Mouse (Mus musculus): ENCODE results near the gene Oasl2.
"Not testable (repeated sequence)": the region's sequence is repeated elsewhere in the genome, so short reads cannot be mapped to it uniquely, and the experiment has no call there.

Oasl2 gene

DNA sequence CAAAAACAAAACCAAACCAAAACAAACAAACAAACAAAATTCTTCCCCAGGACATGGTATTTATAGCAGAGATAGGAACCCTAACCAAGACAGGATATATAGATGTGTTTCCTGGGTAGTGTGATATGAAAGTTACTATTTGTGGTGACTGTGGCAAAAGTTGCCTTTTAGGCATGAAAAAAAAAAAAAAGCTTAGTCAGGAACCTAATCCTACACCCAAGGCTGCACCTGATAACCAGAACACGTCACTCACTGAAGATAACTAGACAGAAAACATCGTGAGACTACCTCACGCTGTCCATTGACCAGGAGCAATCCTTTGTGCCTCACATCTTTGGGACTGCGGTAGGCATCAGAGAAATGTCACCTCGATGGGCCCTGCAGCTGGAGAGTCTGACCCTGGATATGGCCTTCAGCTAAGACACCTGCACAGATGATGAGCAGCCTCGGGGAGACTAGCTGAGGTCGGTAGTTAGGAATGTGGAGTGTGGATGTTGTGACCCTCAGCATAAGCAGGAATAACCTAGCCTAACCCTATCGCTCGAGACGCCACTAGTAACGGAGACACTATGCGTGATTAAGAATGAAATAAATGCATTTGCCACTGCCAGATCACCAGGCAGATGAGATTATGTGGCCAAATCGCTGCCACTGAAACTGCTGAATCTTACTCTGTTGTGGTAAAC lies at the start of gene Oasl2:
Gene Oasl2 (plus strand): TSS at position 249 of the 686 bp plus-strand sequence.
- DNase-seq = no peak

DNA sequence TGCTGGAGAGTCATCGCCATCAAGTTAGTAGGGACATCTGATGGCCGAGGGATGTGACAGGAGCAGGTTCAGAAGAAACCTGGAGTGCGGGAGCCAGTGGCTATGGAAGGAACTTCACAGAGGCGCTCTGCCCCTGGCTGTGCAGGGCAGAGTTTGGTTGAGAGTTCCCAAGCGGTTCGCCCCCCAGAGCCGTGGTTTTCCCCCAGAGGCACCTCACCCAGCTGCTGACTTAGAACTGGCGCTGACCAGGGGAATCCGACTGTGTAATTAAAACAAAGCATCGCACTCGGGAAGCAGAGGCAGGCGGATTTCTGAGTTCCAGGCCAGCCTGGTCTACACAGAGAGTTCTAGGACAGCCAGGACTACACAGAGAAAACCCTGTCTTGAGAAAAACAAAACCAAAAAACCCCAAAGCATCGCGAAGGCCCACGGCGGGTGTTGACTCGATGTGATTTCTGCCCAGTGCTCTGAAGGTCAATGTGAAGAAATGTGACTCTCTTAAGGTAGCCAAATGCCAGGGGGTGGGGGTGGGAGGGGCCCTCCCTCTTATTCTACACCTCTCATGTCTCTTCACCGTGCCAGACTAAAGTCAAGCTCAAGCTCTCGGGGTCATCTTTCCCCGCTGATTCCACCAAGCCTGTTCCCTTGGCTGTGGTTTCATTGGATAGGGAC lies 45.0 kb upstream of the Oasl2 start:
- no peak for DNase-seq

DNA sequence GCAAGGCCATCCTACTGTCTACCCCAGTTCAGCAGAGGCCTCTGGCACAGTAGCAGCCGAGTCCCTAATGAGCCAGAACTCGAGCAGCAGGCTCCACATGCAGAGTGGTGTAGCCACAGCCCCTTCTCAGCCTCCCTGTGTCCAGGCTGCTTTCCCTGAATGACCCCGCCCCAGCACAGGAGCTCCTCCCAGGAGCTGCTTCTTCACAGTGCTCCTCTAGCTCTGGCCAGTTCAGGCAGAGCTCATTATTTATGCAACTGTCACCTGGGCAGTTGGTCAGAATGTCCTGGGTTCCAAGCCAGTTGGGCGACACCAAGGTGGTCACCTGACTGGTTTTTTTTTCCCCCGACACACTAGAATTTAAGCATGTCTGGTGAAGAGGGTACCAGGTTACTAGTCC lies 43.4 kb upstream of the Oasl2 start, which contains the start of gene 4930519G04Rik:
Gene 4930519G04Rik (plus strand): TSS at position 301 of the 400 bp plus-strand sequence.
- not testable (repeated sequence) for DNase-seq

DNA sequence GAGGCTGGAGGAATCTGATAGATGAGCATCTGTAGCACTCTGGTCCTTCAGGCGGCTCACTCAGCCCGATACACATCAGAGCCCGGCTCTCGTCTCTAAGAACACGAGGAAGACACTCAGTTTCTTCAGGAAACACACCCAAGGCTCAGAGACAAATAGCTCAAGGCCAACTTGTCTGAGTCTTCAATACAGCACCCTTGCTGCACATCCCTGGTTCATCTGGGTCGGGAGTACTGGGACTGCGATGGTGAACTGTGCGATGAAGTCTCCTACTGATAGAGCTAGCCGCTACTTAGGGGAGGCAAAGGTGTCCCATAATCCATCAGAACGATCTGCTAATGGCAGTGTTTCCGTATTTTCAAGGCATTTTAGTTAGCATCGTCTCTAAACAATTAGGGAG lies 38.2 kb upstream of the Oasl2 start, which contains the start of gene Gm9936:
Gene Gm9936 (minus strand): TSS at position 101 of the 400 bp plus-strand sequence.
- DNase-seq = no peak

DNA sequence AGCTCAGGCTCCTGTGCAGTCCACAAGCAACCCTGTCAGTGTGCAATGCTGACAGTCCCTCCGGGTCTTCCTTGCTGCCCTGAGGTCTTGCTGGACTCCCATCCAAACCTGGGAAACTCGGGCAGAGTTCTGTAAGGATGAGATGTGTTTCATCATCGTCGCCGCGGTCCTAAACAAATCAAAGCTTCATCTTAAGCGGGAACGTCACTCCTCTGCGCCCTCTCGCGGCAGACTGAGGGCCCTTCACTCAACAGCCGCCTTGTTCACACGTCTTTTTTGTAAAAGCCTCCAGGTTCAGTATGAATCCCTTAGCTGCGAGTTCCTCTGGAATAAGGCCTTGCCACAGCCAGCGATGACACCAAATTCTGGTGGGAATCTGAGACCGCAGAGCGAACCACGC lies 37.5 kb upstream of the Oasl2 start:
- peak; percentile 82 for DNase-seq

DNA sequence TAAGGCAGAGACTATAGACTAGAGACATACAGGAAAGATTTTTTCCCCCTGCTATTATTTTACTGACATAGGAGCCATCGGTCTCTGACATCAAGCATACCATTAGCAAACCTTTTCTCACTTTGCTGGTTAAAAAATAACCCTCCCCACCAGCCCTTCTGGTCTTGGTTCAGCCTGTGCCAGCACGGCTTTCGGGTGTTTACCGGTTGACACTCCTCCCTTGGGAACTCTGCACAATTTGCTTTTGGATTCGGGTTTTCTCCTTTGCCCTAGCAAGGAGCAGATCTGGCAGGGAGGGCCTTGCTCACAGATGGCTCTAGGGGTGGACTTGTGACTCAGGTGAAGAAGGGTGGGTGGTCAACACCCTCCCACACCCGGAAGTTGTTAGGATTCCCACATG lies 35.0 kb upstream of the Oasl2 start:
- DNase-seq = no peak

DNA sequence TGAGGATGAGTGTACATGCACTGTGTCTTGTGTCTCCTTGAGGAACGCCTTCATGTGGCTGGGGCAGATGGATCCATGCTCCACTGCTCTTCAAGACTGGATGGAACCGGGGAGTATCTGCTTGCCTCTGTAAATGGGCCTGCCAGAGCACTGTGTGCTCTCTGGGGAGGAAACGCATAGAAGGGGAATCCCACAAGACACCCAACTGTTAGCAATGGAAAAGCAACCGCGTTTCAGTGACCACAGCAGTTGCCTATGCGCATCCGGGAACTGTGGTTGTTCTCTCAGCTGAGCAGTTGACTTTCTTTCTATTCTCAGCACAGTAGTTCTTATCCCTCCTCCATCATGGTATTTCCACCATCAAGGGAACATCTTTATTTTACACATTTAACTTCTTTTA lies 31.9 kb upstream of the Oasl2 start:
- no peak for DNase-seq

DNA sequence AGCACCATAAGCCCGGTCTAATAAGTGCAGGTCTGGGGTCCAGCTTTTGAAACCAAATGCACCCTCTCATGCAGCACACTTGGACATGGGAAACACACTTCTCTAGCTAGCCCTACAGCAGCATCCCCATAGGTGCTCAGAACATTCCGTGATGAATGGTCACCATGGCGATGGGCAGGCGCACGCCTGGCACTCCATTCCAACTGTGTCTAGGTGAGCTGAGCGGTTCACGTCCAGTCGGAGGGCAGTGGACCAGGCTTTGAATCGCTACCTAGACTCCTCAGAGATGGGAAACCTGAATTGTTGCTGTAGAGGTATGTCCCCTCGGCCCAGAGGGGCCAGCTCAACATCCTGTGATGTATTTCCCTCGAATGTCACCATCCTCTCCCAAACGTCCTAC lies 31.5 kb upstream of the Oasl2 start:
- DNase-seq = no peak

DNA sequence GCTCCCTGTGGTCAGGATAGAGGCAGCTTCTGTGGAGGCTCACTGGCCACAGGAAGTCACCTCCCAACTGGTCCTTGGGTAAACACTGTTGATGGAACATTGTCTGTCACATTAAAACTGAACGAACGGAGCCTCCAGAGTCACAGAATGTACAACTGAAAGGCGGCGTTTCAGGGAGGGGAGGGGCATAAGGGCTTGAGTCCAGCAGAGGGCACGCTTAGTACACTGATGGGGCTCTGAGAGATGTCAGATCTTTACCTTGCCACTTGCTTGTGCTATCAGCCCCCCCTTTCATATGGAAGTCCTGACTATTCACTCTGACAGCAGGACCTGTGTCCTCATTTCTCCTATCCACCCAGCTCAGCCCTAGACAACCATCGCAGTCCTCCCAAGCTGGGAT lies 20.9 kb upstream of the Oasl2 start:
- DNase-seq = no peak

DNA sequence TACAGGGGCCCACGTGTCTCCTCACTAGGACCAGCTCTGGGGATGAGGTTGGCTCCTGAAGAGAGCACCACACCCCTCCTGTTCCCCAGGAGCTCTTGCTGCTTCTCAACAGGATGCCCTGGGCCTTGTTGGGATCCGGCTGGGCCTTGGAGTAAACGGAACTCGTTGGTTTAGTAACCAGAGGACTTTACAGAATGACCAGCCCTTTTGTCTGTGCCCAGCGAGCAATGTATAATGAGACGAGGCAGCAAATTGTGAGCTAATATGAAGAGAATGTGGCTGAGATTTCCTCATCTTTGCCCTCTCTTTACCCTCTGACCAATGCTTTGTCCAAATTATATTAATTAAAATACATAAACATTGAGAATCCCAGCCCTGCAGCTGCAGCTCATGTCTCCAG lies 20.4 kb upstream of the Oasl2 start:
- DNase-seq = no peak

DNA sequence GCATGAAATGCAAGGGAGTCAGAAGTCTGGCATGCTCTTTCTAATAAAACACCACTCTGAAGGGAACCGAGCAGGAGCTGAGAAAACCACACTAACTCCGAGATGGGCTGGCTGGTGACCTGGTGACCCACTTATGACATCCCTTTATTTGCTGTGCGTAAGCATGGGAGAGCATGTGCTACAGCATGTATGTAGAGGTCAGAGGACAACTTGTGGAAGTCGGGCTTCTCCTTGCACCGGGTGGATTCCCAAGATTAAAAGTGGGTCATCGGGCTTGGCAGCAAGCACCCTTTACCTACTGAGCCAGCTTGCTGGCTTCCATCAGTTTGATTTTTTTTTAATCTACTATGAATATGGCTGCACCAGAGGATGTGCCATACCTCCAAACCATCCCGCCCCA lies 19.2 kb upstream of the Oasl2 start:
- no peak for DNase-seq

DNA sequence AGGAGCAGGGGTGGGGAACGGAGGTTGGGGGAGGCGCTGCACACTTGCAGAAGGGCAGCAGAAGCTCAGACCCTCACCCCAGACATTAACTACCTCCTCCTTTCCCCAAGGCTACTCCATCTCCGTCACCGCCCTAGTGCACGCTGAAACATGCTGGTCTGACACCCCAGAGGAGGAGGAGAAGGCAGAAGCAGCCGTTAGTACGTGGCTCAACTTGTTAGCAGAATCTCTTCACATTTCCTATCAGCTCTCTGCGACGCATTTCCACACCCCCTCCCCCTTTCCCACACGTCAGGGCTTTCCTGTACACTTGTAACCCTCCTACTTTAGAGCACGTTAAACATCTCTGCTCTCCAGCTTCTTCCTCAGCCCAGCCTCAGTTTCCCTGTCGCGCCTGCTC lies 17.3 kb upstream of the Oasl2 start:
- no peak for DNase-seq

DNA sequence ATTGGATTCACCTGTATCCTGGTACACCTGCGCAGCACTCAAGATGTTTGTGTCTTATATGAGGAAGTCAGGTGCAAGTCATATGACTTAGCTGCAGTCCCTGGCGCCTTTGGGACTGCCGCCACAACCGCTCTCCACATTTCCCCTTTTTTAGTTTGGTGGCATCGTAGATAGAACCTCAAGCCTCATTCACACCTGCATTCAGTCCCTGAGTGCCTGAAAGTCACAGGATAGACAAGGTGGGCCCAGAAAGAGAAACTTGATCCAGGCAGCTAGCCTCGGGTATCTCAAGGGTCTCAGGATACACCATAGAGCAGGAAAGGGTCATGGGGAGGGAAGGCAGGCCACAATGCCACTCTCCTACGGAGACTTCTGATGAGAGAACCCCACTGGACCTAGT lies 14.4 kb upstream of the Oasl2 start:
- DNase-seq = not testable (repeated sequence)

DNA sequence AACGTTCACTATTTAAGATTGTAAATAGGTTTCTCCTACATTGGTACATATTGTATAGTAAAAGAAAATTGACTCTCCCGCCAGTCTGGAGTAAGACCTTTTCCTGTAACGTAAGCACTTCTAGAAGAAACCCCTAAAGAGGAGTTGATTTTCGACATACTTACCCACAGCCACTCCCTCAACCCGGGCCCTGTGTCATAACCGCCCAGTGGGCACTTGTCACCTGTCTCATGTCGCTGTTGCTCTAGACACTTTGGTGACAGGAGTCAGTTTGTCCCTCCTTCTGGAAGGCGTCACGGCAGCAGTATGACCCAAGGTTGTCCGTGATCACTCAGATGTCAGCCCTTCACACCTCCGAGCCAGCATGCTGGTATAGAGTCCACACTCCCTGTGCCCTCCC lies 13.7 kb upstream of the Oasl2 start:
- no peak for DNase-seq

DNA sequence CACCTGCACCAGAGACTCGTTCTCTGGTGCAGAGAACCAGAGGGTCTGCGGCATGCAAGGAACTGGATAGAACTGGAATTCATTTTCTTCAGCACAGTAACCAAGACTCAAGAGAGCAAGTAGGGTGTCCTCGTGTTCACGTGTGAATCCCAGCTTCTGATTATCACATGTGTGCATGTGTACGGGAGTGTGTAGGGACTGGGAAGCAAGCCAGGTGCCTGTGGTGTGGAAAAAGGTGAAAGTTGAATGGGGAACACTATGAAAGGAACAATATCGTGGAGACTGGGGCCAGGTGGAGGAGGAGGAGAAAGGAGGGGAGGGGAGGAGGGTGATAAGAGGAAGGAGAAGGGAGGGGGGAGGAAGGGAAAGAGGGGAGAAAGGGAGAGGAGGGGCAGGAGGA lies 9.9 kb upstream of the Oasl2 start:
- DNase-seq = no peak

DNA sequence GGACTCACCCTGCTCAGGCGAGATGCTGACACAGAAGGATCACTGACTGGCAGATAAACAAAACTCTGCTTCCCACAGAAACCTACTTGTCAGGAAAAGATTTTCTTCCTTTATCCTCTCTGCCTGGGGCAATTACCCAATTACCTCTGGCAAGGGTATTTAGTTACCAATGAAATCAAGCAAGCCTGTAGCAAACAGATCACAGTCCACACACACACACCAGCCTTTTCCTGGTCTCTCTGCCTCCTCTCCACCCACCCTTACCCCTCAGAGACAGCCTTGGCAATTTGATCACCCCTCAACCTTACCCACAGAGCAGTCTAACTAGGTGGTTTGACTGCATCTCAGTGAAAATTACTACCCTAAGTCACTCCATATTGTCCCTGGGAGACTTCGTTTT lies 7.7 kb upstream of the Oasl2 start:
- DNase-seq = no peak

DNA sequence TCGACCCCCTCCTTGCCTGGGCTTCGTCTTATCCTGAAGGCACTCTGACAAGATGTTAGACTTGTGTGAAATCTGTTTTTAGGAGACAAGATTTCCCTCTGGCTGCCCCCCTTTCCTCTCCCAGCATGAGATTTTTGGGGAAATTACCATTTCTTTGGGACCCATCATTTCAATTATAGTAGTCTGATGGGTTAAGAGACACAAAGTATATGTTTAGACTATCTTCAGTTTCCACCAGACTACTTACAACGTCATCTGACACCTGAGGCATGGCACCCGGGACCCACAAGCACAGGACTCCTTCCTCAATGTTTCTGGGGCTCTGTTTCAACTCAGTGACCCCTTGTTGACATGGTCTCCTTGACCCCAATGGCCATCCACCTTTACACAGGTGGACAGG lies 1.2 kb upstream of the Oasl2 start:
- DNase-seq = no peak

DNA sequence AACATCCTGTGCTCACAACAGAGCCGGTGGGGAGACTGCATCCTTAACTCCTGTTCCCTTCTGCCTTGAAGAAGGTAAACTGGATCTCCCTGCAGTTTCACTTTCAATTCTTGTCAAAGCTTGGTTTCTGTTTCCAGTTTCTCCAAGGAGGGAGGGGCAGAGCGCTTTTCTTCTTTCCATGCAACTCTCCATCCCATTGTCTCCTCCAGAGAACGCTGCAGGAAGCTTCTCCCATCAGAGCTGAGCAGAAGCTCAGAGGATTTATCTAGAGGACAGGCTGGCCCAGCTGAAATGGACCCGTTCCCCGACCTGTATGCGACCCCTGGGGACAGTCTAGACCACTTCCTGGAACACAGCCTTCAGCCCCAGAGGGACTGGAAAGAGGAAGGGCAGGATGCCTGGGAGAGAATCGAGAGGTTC lies 648 bp downstream of the Oasl2 start:
- DNase-seq = no peak

DNA sequence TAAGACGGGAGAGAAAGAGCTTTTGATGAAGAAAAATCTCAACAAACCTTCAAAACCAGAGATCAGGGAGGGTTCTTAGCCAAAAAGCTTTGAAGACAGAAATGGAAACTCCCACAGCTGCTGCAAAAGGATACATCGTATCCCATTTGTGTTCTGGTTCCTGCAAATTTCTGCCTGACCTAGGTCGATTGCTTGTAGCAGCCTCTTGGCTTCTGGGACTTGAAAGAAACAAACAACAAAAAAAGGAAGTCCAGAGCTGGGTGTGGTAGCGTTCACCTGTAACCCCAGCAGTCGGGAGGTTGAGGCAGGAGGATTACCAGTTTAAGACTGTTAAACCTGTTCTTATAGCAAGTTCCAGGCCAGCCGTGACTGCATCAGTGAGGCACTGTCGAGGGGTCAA lies 2.1 kb downstream of the Oasl2 start:
- no peak for DNase-seq

DNA sequence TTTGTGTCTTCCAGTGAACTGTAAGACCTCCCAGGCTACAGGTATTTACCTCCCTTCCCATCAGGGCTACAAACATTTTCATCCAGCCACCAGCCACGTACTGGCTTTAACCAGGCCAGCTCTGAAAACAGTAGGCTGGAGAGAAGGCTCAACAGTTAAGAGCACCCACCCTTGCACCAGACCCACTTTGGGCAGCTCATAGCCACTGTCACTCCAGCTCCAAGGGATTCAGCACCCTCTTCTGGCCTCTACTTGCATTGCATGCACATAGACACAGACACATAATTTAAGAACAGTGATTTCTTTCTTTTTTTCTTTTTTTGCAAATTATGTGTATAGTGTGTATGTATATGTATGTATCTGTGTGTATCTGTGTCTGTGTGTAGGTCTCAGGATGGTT lies 5.7 kb downstream of the Oasl2 start:
- no peak for DNase-seq

DNA sequence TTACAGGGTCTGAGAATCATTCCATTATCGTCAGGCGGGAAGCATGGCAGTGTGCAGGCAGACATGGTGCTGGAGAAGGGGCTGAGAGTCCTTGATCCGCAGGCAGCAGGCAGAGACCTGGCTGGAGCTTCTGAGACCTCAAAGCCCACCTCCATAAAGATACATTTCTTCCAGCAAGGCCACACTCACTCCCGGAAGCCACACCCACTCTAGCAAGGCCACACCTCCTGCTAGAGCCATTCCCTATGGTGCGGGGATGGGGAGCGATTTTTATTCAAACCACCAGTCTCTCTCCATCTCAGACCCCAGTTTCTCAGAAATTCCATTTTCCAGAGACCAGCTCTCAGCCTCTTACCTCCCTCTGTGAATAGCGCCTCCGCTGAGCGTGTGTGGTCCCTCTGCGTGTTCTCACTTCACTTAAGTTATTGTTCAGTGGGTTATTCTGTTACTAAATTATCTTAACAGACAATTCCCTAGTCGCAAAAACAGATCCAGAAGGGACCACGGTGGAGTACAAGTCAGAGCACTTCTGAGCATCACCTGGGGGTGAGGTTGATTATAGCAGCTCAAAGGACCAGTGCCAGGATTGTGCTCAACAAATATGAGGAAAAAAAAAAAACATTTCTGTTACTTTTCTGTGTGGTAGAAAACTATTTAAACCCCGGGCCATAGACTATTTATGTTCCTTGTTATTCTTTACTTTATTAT lies 12.0 kb downstream of the Oasl2 start:
- no peak for DNase-seq

DNA sequence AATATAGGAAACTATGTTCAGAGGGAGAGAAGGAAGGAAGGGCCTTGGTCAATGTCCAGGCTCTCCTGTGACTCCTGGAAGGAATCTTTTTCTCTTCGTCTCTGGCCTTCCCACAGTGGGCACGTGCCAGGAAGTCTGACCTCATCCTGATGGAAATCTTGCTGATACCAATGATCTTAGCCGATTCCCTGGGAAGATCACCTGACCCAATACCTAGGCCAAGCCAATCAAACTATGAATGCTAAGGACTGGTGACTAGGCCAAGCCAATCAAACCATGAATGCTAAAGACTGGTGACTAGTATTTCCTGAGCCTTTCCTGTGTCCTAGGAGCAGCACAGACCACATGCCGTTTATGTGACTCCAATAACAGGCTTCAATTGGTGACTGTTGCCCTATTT lies 16.9 kb downstream of the Oasl2 start:
- no peak for DNase-seq

DNA sequence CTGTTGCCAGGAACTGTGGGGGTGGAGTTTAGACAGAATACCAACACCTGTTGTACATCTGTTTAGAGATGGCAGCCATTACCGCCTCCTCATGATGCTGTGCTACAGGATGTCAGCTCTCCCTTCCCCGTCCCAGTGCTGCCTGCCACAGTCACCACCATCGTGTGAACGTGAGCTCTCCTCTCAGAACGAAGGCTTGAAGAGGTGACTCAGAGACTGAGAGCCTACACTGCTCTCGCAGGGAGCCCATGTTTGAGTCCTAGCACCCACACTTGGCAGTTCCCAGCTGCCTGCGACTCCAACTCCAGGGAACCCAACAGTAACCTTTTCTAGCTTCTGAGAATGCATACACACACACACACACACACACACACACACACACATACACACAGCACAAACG lies 18.1 kb downstream of the Oasl2 start:
- DNase-seq = no peak

DNA sequence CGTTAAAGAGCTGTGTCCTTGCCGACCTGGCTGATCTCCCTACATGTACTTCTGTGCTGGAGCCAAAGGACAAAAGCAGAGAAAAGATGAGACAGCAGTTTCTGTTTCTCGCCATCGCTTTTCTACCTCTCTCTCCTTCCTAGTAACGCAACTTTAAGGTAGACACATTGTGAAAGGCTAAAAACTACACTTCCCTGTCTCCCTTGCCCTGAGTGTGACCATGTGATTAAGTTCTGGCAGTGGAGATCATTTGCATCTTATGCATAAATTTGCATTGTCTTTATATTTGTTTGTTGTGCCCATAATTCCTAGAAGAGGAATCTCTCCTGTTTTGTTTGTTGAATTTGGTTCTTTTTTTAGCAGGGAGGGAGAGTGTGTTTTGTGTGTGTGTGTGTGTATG lies 19.1 kb downstream of the Oasl2 start:
- DNase-seq = no peak

Measured in cerebellum, adult 8-10 months (tissue).